Mouse (Mus musculus) CH12.LX (cell line): ENCODE data around the gene Slc34a2. TPM values are rescaled to one million over a fixed set of nuclear protein-coding genes. Genes with fewer than 3 reads are reported as not detected.

ENCODE experiments used
- DNase-seq: peaks from one replicate; pipeline ENCODE4 v3.0.0-alpha.2; 2013; ENCODE audit errors: extremely low read depth
- H3K27ac ChIP-seq: 2 replicates; pipeline ENCODE4 v1.5.1; 2012; ENCODE audit warnings: low read depth, mild to moderate bottlenecking, control low read depth, moderate library complexity; ENCODE audit not compliant: insufficient read depth
- H3K27me3 ChIP-seq: replicated peaks from 2 replicates; pipeline ENCODE3; 2012; ENCODE audit warnings: inconsistent platforms
- H3K36me3 ChIP-seq, 2 experiments: replicated peaks in 1 of 2; 2 replicates each; pipeline versions ENCODE3 to v1.6.1; 2012; ENCODE audit warnings: inconsistent platforms in 1 of 2, low read length in 1 of 2, mild to moderate bottlenecking in 1 of 2, mixed read lengths in 1 of 2, moderate library complexity in 1 of 2; ENCODE audit not compliant: control insufficient read depth in 1 of 2, insufficient read depth in 1 of 2
- H3K4me1 ChIP-seq, 2 experiments: 2 replicates each; pipeline ENCODE4 v1.6.1; 2012; ENCODE audit warnings: inconsistent platforms in 1 of 2, moderate library complexity in 1 of 2; ENCODE audit not compliant: insufficient read depth in 2 of 2, control insufficient read depth in 1 of 2
- H3K4me2 ChIP-seq: 2 replicates; pipeline ENCODE4 v1.6.1; 2012; ENCODE audit warnings: low read depth, mild to moderate bottlenecking, control low read depth; ENCODE audit not compliant: poor library complexity, insufficient read depth, severe bottlenecking
- H3K4me3 ChIP-seq, 3 experiments: fragments of 150-350 bp in 1 of 3; sonication (generic) in 1 of 3; replicated peaks in 1 of 3; 2 replicates each; pipeline versions ENCODE3 to v1.5.1; 2011 to 2012; ENCODE audit warnings: low read depth in 2 of 3, low read length in 2 of 3, mild to moderate bottlenecking in 2 of 3, moderate library complexity in 2 of 3, control low read depth in 1 of 3, improper control_type of control experiment in 1 of 3, inconsistent platforms in 1 of 3, mixed read lengths in 1 of 3; ENCODE audit not compliant: poor library complexity in 1 of 3
- H3K79me2 ChIP-seq: replicated peaks from 2 replicates; pipeline ENCODE4 v1.6.1; 2012; ENCODE audit warnings: mild to moderate bottlenecking, moderate library complexity; ENCODE audit not compliant: control insufficient read depth, poor library complexity, insufficient read depth, severe bottlenecking; ENCODE audit errors: extremely low read depth
- H3K9ac ChIP-seq: 2 replicates; pipeline ENCODE4 v1.6.1; 2012; ENCODE audit warnings: low read depth, mild to moderate bottlenecking, control low read depth, moderate library complexity; ENCODE audit not compliant: insufficient read depth
- H3K9me3 ChIP-seq: replicated peaks from 2 replicates; pipeline ENCODE3; 2012; ENCODE audit warnings: low read length, inconsistent platforms, mixed read lengths
- BHLHE40 ChIP-seq: IDR thresholded peaks from 2 replicates; pipeline ENCODE4 v1.6.1; 2011; ENCODE audit warnings: mild to moderate bottlenecking, low read depth, low read length, improper control_type of control experiment
- CHD1 ChIP-seq: IDR thresholded peaks from 2 replicates; pipeline ENCODE4 v1.6.1; 2012; ENCODE audit warnings: low read depth, low read length, improper control_type of control experiment, inconsistent platforms
- CTCF ChIP-seq, 2 experiments: IDR thresholded peaks in 1 of 2; conservative IDR thresholded peaks in 1 of 2; 2 replicates each; pipeline ENCODE4 v1.5.1; 2011 to 2012; ENCODE audit warnings: low read depth in 2 of 2, low read length in 2 of 2, improper control_type of control experiment in 1 of 2, inconsistent platforms in 1 of 2, mild to moderate bottlenecking in 1 of 2, moderate library complexity in 1 of 2
- E2F4 ChIP-seq: IDR thresholded peaks from 2 replicates; pipeline ENCODE4 v1.6.1; 2011; ENCODE audit warnings: low read depth, low read length, improper control_type of control experiment; ENCODE audit not compliant: insufficient replicate concordance
- EP300 ChIP-seq: IDR thresholded peaks from 2 replicates; pipeline ENCODE4 v1.6.1; 2011; ENCODE audit warnings: low read length, improper control_type of control experiment
- ETS1 ChIP-seq: conservative IDR thresholded peaks from 2 replicates; pipeline ENCODE4 v1.6.1; 2012; ENCODE audit warnings: low read depth, mild to moderate bottlenecking, inconsistent platforms, low read length, improper control_type of control experiment, moderate library complexity
- GABPA ChIP-seq: IDR thresholded peaks from 2 replicates; pipeline ENCODE4 v1.6.1; 2012; ENCODE audit warnings: low read depth, low read length, improper control_type of control experiment, inconsistent platforms; ENCODE audit not compliant: insufficient replicate concordance
- JUN ChIP-seq: IDR thresholded peaks from 2 replicates; pipeline ENCODE4 v1.6.1; 2011; ENCODE audit warnings: low read depth, mild to moderate bottlenecking, low read length, improper control_type of control experiment, moderate library complexity; ENCODE audit not compliant: insufficient read depth
- JUND ChIP-seq: conservative IDR thresholded peaks from 2 replicates; pipeline ENCODE4 v1.6.1; 2011; ENCODE audit warnings: low read depth, low read length, improper control_type of control experiment
- MAX ChIP-seq: IDR thresholded peaks from 2 replicates; pipeline ENCODE4 v1.6.1; 2011; ENCODE audit warnings: low read length, improper control_type of control experiment
- MEF2A ChIP-seq: IDR thresholded peaks from 2 replicates; pipeline ENCODE4 v1.6.1; 2014; ENCODE audit warnings: low read depth, mild to moderate bottlenecking, inconsistent platforms, low read length, improper control_type of control experiment, borderline replicate concordance
- MYC ChIP-seq: IDR thresholded peaks from 2 replicates; pipeline ENCODE4 v1.6.1; 2011; ENCODE audit warnings: low read depth, mild to moderate bottlenecking, improper control_type of control experiment, low read length
- NELFE ChIP-seq: IDR thresholded peaks from 2 replicates; pipeline ENCODE4 v1.6.1; 2011; ENCODE audit warnings: low read depth, low read length, improper control_type of control experiment
- RCOR1 ChIP-seq: conservative IDR thresholded peaks from 2 replicates; pipeline ENCODE4 v1.6.1; 2012; ENCODE audit warnings: low read depth, mild to moderate bottlenecking, inconsistent platforms, low read length, improper control_type of control experiment
- SIN3A ChIP-seq: IDR thresholded peaks from 2 replicates; pipeline ENCODE4 v1.6.1; 2012; ENCODE audit warnings: low read length, improper control_type of control experiment, inconsistent platforms
- TBP ChIP-seq: conservative IDR thresholded peaks from 2 replicates; pipeline ENCODE4 v1.6.1; 2011; ENCODE audit warnings: low read depth, low read length, improper control_type of control experiment
- TCF12 ChIP-seq: IDR thresholded peaks from 2 replicates; pipeline ENCODE4 v1.6.1; 2014; ENCODE audit warnings: low read depth, mild to moderate bottlenecking, inconsistent platforms, low read length, improper control_type of control experiment
- UBTF ChIP-seq: IDR thresholded peaks from 2 replicates; pipeline ENCODE4 v1.6.1; 2012; ENCODE audit warnings: low read depth, mild to moderate bottlenecking, inconsistent platforms, low read length, improper control_type of control experiment, moderate library complexity
- USF1 ChIP-seq: IDR thresholded peaks from 2 replicates; pipeline ENCODE4 v1.6.1; 2014; ENCODE audit warnings: low read depth, mild to moderate bottlenecking, inconsistent platforms, low read length, improper control_type of control experiment
- ZNF384 ChIP-seq: IDR thresholded peaks from 2 replicates; pipeline ENCODE4 v1.6.1; 2012; ENCODE audit warnings: low read depth, low read length, improper control_type of control experiment, inconsistent platforms
- dilution Hi-C: fragments of 300-500 bp; cut with MboI; formaldehyde crosslinking; loops from 2 replicates; pipeline ENCODE4 v1.14.3; 2020; ENCODE audit warnings: low sequenced_read_pairs; ENCODE audit not compliant: extremely low pct_unique_long_range_greater_than_20kb, extremely low pct_ligation_motif_present
- in situ Hi-C: fragments of 300-500 bp; cut with MboI; formaldehyde crosslinking; loops from 3 replicates; pipeline ENCODE4 v1.14.3; 2019; ENCODE audit warnings: low sequenced_read_pairs, low pct_ligation_motif_present, low pct_unique_long_range_greater_than_20kb, mixed read lengths
- polyA plus RNA-seq: library from polyadenylated mRNA; unstranded; fragments of >175 nt; gene quantifications from 2 replicates; pipeline ENCODE4 v1.2.1, GENCODE M21; 2012; ENCODE audit warnings: low read depth; ENCODE audit not compliant: insufficient read length
- total RNA-seq, 2 experiments: library from RNA; depleted of rRNA; stranded (reverse); fragments of 300-350 nt in 1 of 2; fragments of >200 nt in 1 of 2; gene quantifications; 2 replicates each; pipeline ENCODE4 v1.2.3; 2012 to 2014

The Slc34a2 gene
- total and polyA plus RNA-seq, 3 experiments, result not detected

DNA sequence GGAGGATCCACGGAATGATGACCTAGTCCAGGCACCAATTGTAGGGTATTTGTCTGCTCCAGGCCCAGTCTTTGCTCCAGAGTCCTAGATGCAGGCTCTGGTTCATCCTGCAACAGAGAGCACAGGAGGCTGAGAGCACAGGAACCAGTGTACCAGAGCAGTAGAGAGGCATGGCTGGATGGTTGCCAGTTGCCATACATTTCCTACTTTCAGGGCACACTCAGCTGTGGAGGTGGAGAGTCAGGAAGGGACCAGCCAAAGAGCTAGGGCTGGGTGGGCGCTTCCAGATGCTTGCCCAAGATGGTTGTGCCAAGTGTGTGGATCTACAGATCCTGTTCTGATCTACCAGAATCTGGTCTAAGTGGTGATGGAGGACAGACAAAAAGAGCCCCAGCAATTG is 15.4 kb downstream of the Slc34a2 start:
- Histone ChIP-seq H3K36me3 (no peaks in the 10 kb centered on the region), H3K27ac (no peak overlapping the region), H3K27me3 (no peaks in the 10 kb centered on the region), H3K9me3 (no peaks in the 10 kb centered on the region), H3K9ac (no peak overlapping the region), H3K4me3 (no peak overlapping the region), H3K4me2 (no peak overlapping the region), H3K4me1 (peaks cover 0 to 32% of the 10 kb centered on the region in 2 experiments; a peak in 2 of 4 replicates), H3K79me2 (no peaks in the 10 kb centered on the region)
- in situ Hi-C loops, result no loop called here
- no peak for TF ChIP-seq E2F4
- no peak for TF ChIP-seq CHD1
- no peak for TF ChIP-seq RCOR1
- TF ChIP-seq MAX, result no peak
- no peak for TF ChIP-seq USF1
- TF ChIP-seq GABPA, result no peak
- no peak for TF ChIP-seq CTCF (conservative IDR thresholded peaks at IDR 0.05 in 1 of 2, IDR thresholded peaks at IDR 0.05 in 1 of 2; ENCODE audit: low read depth in 2 of 2, low read length in 2 of 2)
- no peak for TF ChIP-seq NELFE
- no peak for TF ChIP-seq MEF2A
- no peak for TF ChIP-seq SIN3A
- TF ChIP-seq ZNF384, result no peak
- TF ChIP-seq UBTF, result no peak
- TF ChIP-seq JUND, result no peak
- TF ChIP-seq TCF12, result no peak
- TF ChIP-seq JUN, result no peak
- TF ChIP-seq ETS1, result no peak
- no peak for TF ChIP-seq TBP
- no peak for DNase-seq
- dilution Hi-C loops, result no loop called here

DNA sequence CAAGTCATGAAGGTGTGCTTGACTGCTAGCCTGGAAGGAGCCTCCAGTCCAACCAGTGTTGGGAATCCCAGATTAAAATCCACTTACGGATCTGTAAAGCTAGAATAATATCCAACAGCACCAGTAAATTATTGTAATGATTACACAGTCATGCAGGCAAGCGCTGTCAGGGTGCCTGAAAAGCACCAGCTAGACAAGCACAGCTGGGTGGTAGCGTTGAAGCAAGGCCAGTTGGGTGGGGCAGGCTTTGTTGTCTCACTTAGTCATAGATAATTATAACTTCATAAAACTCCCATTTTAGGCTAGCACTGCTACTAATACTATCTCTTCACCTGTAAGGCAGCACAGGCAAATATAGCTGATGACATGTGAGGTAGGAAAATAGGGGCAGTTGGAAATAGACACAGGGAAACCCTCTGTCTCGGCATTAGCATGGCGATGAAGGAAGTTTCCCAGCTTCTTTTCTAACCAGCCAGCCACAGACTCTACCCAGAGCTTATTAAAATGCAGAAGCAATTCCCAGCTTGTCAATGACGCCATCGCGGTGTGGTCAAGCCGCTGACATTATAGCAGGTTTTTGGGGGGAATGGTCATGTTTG is 23.8 kb downstream of the Slc34a2 start:
- Histone ChIP-seq H3K4me1 (peaks cover 11 to 41% of the 10 kb centered on the region in 2 experiments), H3K79me2 (no peaks in the 10 kb centered on the region), H3K36me3 (no peaks in the 10 kb centered on the region), H3K4me3 (peak overlapping the region in 1 of 3 experiments; percentile 17), H3K27ac (no peak overlapping the region), H3K4me2 (peak overlapping the region; percentile 33; the same call in 1 of the 2 replicates), H3K9ac (no peak overlapping the region), H3K9me3 (no peaks in the 10 kb centered on the region), H3K27me3 (no peaks in the 10 kb centered on the region)
- peak; percentile 56 for DNase-seq
- in situ Hi-C loops, result no loop called here
- TF ChIP-seq EP300, result peak; percentile 12; the same call in 1 of the 2 replicates
- TF ChIP-seq GABPA, result no peak
- no peak for TF ChIP-seq MYC
- 0 out of 2 replicates have a peak, but pooled peaks have one; percentile 23 for TF ChIP-seq SIN3A
- peak; percentile 27; the same call in 1 of the 2 replicates for TF ChIP-seq JUN
- TF ChIP-seq MEF2A, result peak; percentile 97
- TF ChIP-seq ETS1, result peak; percentile 91
- peak; percentile 78 for TF ChIP-seq BHLHE40
- dilution Hi-C loops, result no loop called here
